10 mouse cellular contexts compared by ENCODE assay signal in the genomic region with DNA sequence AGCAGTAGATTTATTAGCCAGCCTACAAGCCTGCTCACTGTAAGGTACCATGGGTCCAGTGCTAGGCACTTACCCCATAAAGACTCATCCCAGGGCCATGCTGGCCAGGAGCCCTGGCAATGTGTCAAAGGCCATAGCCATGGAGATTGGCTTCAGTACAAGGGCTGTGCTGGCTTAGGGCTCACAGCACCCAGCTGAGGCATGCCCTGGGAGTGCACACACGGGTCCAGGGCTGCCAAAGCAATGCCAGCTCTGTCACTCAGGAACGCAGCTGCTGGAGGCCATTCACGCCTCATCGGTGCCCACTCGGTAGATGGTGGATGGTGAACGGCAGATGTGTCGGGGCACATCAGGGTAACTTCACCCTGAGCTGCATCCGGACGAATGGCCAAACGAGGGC. TPM values are rescaled to one million over a fixed set of nuclear protein-coding genes. Genes with fewer than 3 reads are reported as not detected.
DNase-seq lines count a peak whose midpoint lies in the region; ATAC-seq lines count a peak whose summit lies in the region.
"Had no signal": no experiment of that assay in that cellular context is flagged by ENCODE, and none has a peak within 500 bp of the region (broad histone marks: within the 10 kb centered on the region; RNA-seq: fewer than 3 reads in every experiment).

No protein-coding gene starts in this region.

- peaks cover 5% of the 10 kb centered on the region for H3K4me1 ChIP-seq in hindbrain, embryonic 13.5 days (replicated peaks)
- H3K4me1 ChIP-seq in hindbrain, embryonic 11.5 days (replicated peaks; ENCODE audit: control insufficient read depth, insufficient read depth, low read length), result no peaks in the 10 kb centered on the region
- H3K4me1 ChIP-seq: stomach, embryonic 15.5 days had no signal

- 66% methylated on average over 10 of the region's 10 CpGs for WGBS in hindbrain, embryonic 13.5 days
- WGBS in hindbrain, embryonic 11.5 days, result 74% methylated on average over 10 of the region's 10 CpGs

- H3K27me3 ChIP-seq in hindbrain, embryonic 13.5 days, result no peaks in the 10 kb centered on the region
- H3K27me3 ChIP-seq in hindbrain, embryonic 11.5 days (ENCODE audit: control insufficient read depth, insufficient read depth, low read length), result no peaks in the 10 kb centered on the region
- H3K27me3 ChIP-seq: stomach, embryonic 15.5 days had no signal

- no peaks in the 10 kb centered on the region for H3K36me3 ChIP-seq in hindbrain, embryonic 13.5 days
- H3K36me3 ChIP-seq in hindbrain, embryonic 11.5 days (ENCODE audit: control insufficient read depth, insufficient read depth, low read length), result no peaks in the 10 kb centered on the region
- H3K36me3 ChIP-seq: G1E; stomach, embryonic 15.5 days had no signal

- H3K27ac ChIP-seq in hindbrain, embryonic 13.5 days, result 0 out of 2 replicates have a peak overlapping the region, but pooled peaks have one; percentile 35
- no peak overlapping the region for H3K27ac ChIP-seq in hindbrain, embryonic 11.5 days (ENCODE audit: low read depth, low read length)
- H3K27ac ChIP-seq: stomach, embryonic 15.5 days had no signal

- no peak overlapping the region for H3K4me3 ChIP-seq in hindbrain, embryonic 13.5 days
- H3K4me3 ChIP-seq in hindbrain, embryonic 11.5 days (ENCODE audit: low read depth, low read length), result no peak overlapping the region
- H3K4me3 ChIP-seq: stomach, embryonic 15.5 days had no signal

- no peak for DNase-seq in hindbrain, embryonic 11.5 days (ENCODE audit: low spot score)
- peak; percentile 96 for DNase-seq in adrenal gland, postnatal 14 days
- DNase-seq in gastrocnemius, postnatal 14 days, result peak; percentile 65
- DNase-seq in layer of hippocampus, adult 18-20 months (ENCODE audit: low spot score in 2 of 2), result peak; percentile 38 to 80
- DNase-seq in retina, embryonic 14.5 days (ENCODE audit: low spot score), result peak; percentile 71
- DNase-seq in T-cell, adult 2 months (ENCODE audit: low spot score), result no peak

- peak; percentile 66; the same call in 1 of the 2 replicates for ATAC-seq in hindbrain, embryonic 13.5 days (ENCODE audit: low FRiP score)
- no peak for ATAC-seq in hindbrain, embryonic 11.5 days (ENCODE audit: low FRiP score)
- no peak; the same call in 1 of the 2 replicates for ATAC-seq in megakaryocyte-erythroid progenitor cell, adult 5-6 weeks (replicated peaks; ENCODE audit: low FRiP score, low TSS enrichment, poor library complexity, severe bottlenecking)

- H3K4me2 ChIP-seq in hindbrain, embryonic 13.5 days, result no peak overlapping the region
- H3K4me2 ChIP-seq in hindbrain, embryonic 11.5 days (replicated peaks; ENCODE audit: low read depth, low read length), result no peak overlapping the region
- H3K4me2 ChIP-seq: stomach, embryonic 15.5 days had no signal

- intact Hi-C loops in gastrocnemius, postnatal 14 days (cut with DNase I; ENCODE audit: low total_unique reads), result no loop called here

- H3K9ac ChIP-seq in hindbrain, embryonic 13.5 days, result peak overlapping the region; percentile 46; the same call in 1 of the 2 replicates
- no peak overlapping the region for H3K9ac ChIP-seq in hindbrain, embryonic 11.5 days (ENCODE audit: low read depth, low read length)
- H3K9ac ChIP-seq: stomach, embryonic 15.5 days had no signal

- H3K9me3 ChIP-seq in hindbrain, embryonic 13.5 days, result no peaks in the 10 kb centered on the region
- H3K9me3 ChIP-seq in hindbrain, embryonic 11.5 days (ENCODE audit: control insufficient read depth, low read length), result no peaks in the 10 kb centered on the region
- H3K9me3 ChIP-seq: G1E; stomach, embryonic 15.5 days had no signal

RNA-seq across cellular contexts. Expression of gene Tkt, which starts 6.6 kb away (rescaled TPM):
- polyA plus RNA-seq in hindbrain, embryonic 13.5 days (2015; fragmentation: Nextera tagmentation; extraction: Ambion mirVana), result 231 TPM in 2 replicates
- 65.8 and 131 TPM in 2 replicates for polyA plus RNA-seq in hindbrain, embryonic 11.5 days (2014; fragmentation: Nextera tagmentation; extraction: Ambion mirVana)
- 829 and 921 TPM in 2 replicates for total RNA-seq in adrenal gland, postnatal 14 days (2021)
- 10 to 100 TPM; 13.7 to 19.7 TPM for total RNA-seq in gastrocnemius, postnatal 14 days (2021)
- total RNA-seq in layer of hippocampus, adult 18-20 months (2021), result 100 to 1,000 TPM; 186 to 187 TPM
- 485 and 613 TPM in 2 replicates for total RNA-seq in megakaryocyte-erythroid progenitor cell, adult 5-6 weeks (2014; fragmentation: Nextera tagmentation)
- total RNA-seq in megakaryocyte-erythroid progenitor cell, adult 5-6 weeks (2017), result 500 and 571 TPM in 2 replicates

RNA-seq across cellular contexts. Expression of gene Cacna1d, which starts 50.3 kb away (rescaled TPM):
- polyA plus RNA-seq in hindbrain, embryonic 13.5 days (2015; fragmentation: Nextera tagmentation; extraction: Ambion mirVana), result 7.0 and 7.3 TPM in 2 replicates
- polyA plus RNA-seq in hindbrain, embryonic 11.5 days (2014; fragmentation: Nextera tagmentation; extraction: Ambion mirVana), result 1.2 and 2.9 TPM in 2 replicates
- total RNA-seq in adrenal gland, postnatal 14 days (2021), result 15.4 and 18.6 TPM in 2 replicates
- total RNA-seq in gastrocnemius, postnatal 14 days (2021), result under 1 TPM; 0.66 to 0.73 TPM
- 10 to 100 TPM; 39.7 to 43.9 TPM for total RNA-seq in layer of hippocampus, adult 18-20 months (2021)
- total RNA-seq in megakaryocyte-erythroid progenitor cell, adult 5-6 weeks (2014; fragmentation: Nextera tagmentation), result 0.62 and 4.9 TPM in 2 replicates
- total RNA-seq in megakaryocyte-erythroid progenitor cell, adult 5-6 weeks (2017), result 0.05 and 1.3 TPM in 2 replicates

Comparison
In these comparisons a context has a peak if more than half of its experiments do, and no peak if none do; other contexts are left out.
1. DNase-seq: peak in adrenal gland, postnatal 14 days (single experiment), gastrocnemius, postnatal 14 days (single experiment), layer of hippocampus, adult 18-20 months (2 of 2) and retina, embryonic 14.5 days (single experiment); none in hindbrain, embryonic 11.5 days (single experiment) and T-cell, adult 2 months (single experiment).
2. RNA of gene Tkt, which starts 6.6 kb away (total RNA-seq): 829 to 921 TPM in adrenal gland, postnatal 14 days, 485 to 613 TPM in megakaryocyte-erythroid progenitor cell, adult 5-6 weeks and 186 to 187 TPM in layer of hippocampus, adult 18-20 months; 13.7 to 19.7 TPM in gastrocnemius, postnatal 14 days; every median in the first group is over 4 times any median in the second.